Mouse (Mus musculus) megakaryocyte, embryonic 14.5 days (primary cell): Measurements from ENCODE around the gene Cacna2d4.
"Not testable (repeated sequence)": the region's sequence is repeated elsewhere in the genome, so short reads cannot be mapped to it uniquely, and the experiment has no call there.

Experiments
- FLI1 ChIP-seq: IDR thresholded peaks from 2 replicates; pipeline ENCODE4 v1.6.1; 2012; ENCODE audit warnings: low read length, inconsistent platforms, mixed read lengths
- GATA1 ChIP-seq: IDR thresholded peaks from 3 replicates; pipeline ENCODE4 v1.6.1; 2012; ENCODE audit warnings: mixed read lengths, low read length, inconsistent platforms, borderline replicate concordance

DNA sequence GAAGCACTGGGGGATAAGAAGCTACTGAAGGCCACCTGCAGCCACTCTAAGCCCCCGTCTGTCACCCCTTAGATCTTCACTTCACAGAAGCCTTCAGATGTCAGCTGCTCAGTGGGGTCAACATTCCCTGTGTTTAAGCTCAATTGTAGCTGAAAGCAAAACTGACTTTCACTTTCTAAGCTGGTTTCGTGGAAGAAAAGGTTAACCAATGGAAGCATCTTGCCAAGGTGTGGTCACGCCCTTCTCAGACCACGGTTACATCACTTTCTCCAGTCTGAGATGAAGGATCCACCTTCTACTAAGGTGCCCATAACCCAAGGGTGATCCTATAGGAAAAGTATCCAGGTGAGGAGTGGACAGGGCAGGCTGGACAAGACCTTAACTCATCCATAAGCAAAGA, 130.5 kb downstream of the Cacna2d4 start:
- not testable (repeated sequence) for TF ChIP-seq GATA1, FLI1
